Mouse (Mus musculus) liver, adult (tissue): ENCODE measurements at regions not wholly inside any gene's neighbourhood (a gene's known extent, or its start where the extent isn't known, plus 50 kb on each side); places are given as distances from the start of the nearest gene placed in this dataset.

Experiments used
- GATA4 ChIP-seq: IDR thresholded peaks from 2 replicates; pipeline ENCODE4 v1.6.1; 2014; ENCODE audit warnings: mild to moderate bottlenecking, low read length; ENCODE audit not compliant: insufficient replicate concordance

- TF ChIP-seq GATA4: no peak
These were observed 630.4 kb upstream of the A1bg start for GRCm38 (mm10) chr15:61553081-61553680.

- TF ChIP-seq GATA4: no peak
These were observed 628.4 kb upstream of the A1bg start for GRCm38 (mm10) chr15:61551206-61551605.

- TF ChIP-seq GATA4: no peak
These were observed 625.6 kb upstream of the A1bg start for GRCm38 (mm10) chr15:61548400-61548799.

GRCm38 (mm10) chr15:61546608-61547007 lies 623.8 kb upstream of the A1bg start:
- TF ChIP-seq GATA4: no peak

- no peak for TF ChIP-seq GATA4
These were observed 621.3 kb upstream of the A1bg start for GRCm38 (mm10) chr15:61544074-61544473.

- TF ChIP-seq GATA4: no peak
These were observed 618.8 kb upstream of the A1bg start for GRCm38 (mm10) chr15:61541643-61542042.

- no peak for TF ChIP-seq GATA4
These were observed 618.1 kb upstream of the A1bg start for GRCm38 (mm10) chr15:61540753-61541421.

- no peak for TF ChIP-seq GATA4
These were observed 616.1 kb upstream of the A1bg start for GRCm38 (mm10) chr15:61538930-61539329.

GRCm38 (mm10) chr15:61538169-61538755 lies 615.5 kb upstream of the A1bg start:
- TF ChIP-seq GATA4: no peak

- no peak for TF ChIP-seq GATA4
These were observed 613.5 kb upstream of the A1bg start for GRCm38 (mm10) chr15:61536332-61536716.

- TF ChIP-seq GATA4: no peak
These were observed 613.0 kb upstream of the A1bg start for GRCm38 (mm10) chr15:61535644-61536331.

- TF ChIP-seq GATA4: no peak
These were observed 612.4 kb upstream of the A1bg start for GRCm38 (mm10) chr15:61535180-61535579.

GRCm38 (mm10) chr15:61532808-61533207 lies 610.0 kb upstream of the A1bg start:
- no peak for TF ChIP-seq GATA4

GRCm38 (mm10) chr15:61532040-61532439 lies 609.2 kb upstream of the A1bg start:
- TF ChIP-seq GATA4: no peak

- TF ChIP-seq GATA4: no peak
These were observed 600.2 kb upstream of the A1bg start for GRCm38 (mm10) chr15:61523036-61523435.

GRCm38 (mm10) chr15:61517265-61517664 lies 594.5 kb upstream of the A1bg start:
- peak; percentile 63 for TF ChIP-seq GATA4
